Mouse (Mus musculus): ENCODE data around the gene Casp14. TPM values are rescaled to one million over a fixed set of nuclear protein-coding genes. Genes with fewer than 3 reads are reported as not detected.
"Not testable (repeated sequence)": the region's sequence is repeated elsewhere in the genome, so short reads cannot be mapped to it uniquely, and the experiment has no call there.

The Casp14 gene
- polyA plus RNA-seq, 1 experiment from 2014 or later = 0.06 TPM

- WGBS = 23% methylated on average over 3 of the region's 3 CpGs
- Histone ChIP-seq H3K36me3 (no peaks in the 10 kb centered on the region), H3K4me3 (no peak overlapping the region), H3K9ac (no peak overlapping the region), H3K9me3 (no peaks in the 10 kb centered on the region), H3K4me1 (peaks cover 17% of the 10 kb centered on the region), H3K4me2 (no peak overlapping the region), H3K27ac (0 out of 2 replicates have a peak overlapping the region, but pooled peaks have one; percentile 59), H3K27me3 (no peaks in the 10 kb centered on the region)
- peak; percentile 88 for ATAC-seq (ENCODE audit: borderline replicate concordance, extremely low read depth, low FRiP score, low TSS enrichment)
These were observed 8.9 kb upstream of the Casp14 start for GRCm38 (mm10) chr10:78727035-78727434.

GRCm38 (mm10) chr10:78723416-78723815 is 5.3 kb upstream of the Casp14 start:
- Histone ChIP-seq H3K9me3 (no peaks in the 10 kb centered on the region), H3K4me2 (no peak overlapping the region), H3K4me3 (no peak overlapping the region), H3K9ac (no peak overlapping the region), H3K36me3 (no peaks in the 10 kb centered on the region), H3K4me1 (peaks cover 21% of the 10 kb centered on the region), H3K27ac (no peak overlapping the region), H3K27me3 (no peaks in the 10 kb centered on the region)
- 29% methylated on average over 2 of the region's 2 CpGs for WGBS
- ATAC-seq (ENCODE audit: borderline replicate concordance, extremely low read depth, low FRiP score, low TSS enrichment) = no peak

GRCm38 (mm10) chr10:78722654-78723053 is 4.6 kb upstream of the Casp14 start:
- Histone ChIP-seq H3K4me1 (peaks cover 18% of the 10 kb centered on the region), H3K9ac (no peak overlapping the region), H3K4me3 (no peak overlapping the region), H3K27me3 (no peaks in the 10 kb centered on the region), H3K36me3 (no peaks in the 10 kb centered on the region), H3K27ac (no peak overlapping the region), H3K9me3 (no peaks in the 10 kb centered on the region), H3K4me2 (no peak overlapping the region)
- WGBS = 45% methylated on average over 2 of the region's 2 CpGs
- no peak for ATAC-seq (ENCODE audit: borderline replicate concordance, extremely low read depth, low FRiP score, low TSS enrichment)

DNA sequence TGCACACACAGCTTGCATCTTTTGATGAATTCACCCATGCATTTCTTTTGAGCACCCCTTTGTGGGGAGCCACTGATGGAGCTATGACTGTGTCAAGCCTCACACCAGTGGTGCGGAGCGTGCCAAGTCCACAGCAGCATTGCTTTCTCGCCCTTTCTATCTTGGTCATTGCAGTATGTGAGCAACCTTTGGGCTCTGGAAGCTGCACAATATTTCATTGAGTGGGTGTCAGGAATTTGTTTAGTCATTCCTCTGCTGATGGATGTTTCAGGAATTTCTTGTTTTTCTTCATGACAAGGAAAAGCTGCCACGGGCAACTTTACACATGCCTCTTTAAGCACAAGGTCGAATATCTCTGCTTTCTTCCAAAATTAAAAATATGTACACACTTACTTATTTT is 3.9 kb upstream of the Casp14 start:
- Histone ChIP-seq H3K4me3 (no peak overlapping the region), H3K27ac (no peak overlapping the region), H3K4me2 (no peak overlapping the region), H3K36me3 (no peaks in the 10 kb centered on the region), H3K4me1 (peaks cover 18% of the 10 kb centered on the region), H3K9ac (no peak overlapping the region), H3K9me3 (no peaks in the 10 kb centered on the region), H3K27me3 (no peaks in the 10 kb centered on the region)
- WGBS = 41% methylated on average over 5 of the region's 5 CpGs
- no peak for ATAC-seq (ENCODE audit: borderline replicate concordance, extremely low read depth, low FRiP score, low TSS enrichment)

DNA sequence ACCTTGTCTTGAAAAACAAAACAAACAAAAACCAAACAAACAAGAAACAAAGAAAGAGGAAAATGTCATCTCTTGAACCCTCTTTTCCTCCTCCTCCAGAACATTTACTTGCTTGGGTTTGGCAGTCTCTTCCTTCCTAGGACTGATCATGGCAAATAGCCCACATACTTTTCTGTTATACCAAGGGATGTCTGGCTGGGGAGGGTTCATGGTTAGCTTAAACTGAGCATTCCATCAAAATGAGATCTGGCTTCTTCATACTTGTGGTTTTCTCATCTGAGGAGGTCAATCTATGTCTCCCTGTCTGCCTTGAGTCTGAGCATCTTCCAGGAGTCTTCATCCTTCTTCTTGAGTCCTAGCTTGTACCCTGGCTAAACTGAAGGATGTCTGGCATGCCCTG is 1.9 kb downstream of the Casp14 start:
- H3K4me3 ChIP-seq = no peak overlapping the region
- ATAC-seq (ENCODE audit: borderline replicate concordance, extremely low read depth, low FRiP score, low TSS enrichment) = no peak
- no peaks in the 10 kb centered on the region for H3K36me3 ChIP-seq
- no peak overlapping the region for H3K4me2 ChIP-seq
- H3K9me3 ChIP-seq = no peaks in the 10 kb centered on the region
- no peak overlapping the region for H3K27ac ChIP-seq
- no peaks in the 10 kb centered on the region for H3K27me3 ChIP-seq
- H3K4me1 ChIP-seq = no peaks in the 10 kb centered on the region
- H3K9ac ChIP-seq = no peak overlapping the region

GRCm38 (mm10) chr10:78715156-78715555 is 2.9 kb downstream of the Casp14 start:
- H3K27ac ChIP-seq = no peak overlapping the region
- ATAC-seq (ENCODE audit: borderline replicate concordance, extremely low read depth, low FRiP score, low TSS enrichment) = no peak
- H3K27me3 ChIP-seq = no peaks in the 10 kb centered on the region
- no peaks in the 10 kb centered on the region for H3K4me1 ChIP-seq
- H3K4me3 ChIP-seq = no peak overlapping the region
- H3K9ac ChIP-seq = no peak overlapping the region
- no peaks in the 10 kb centered on the region for H3K36me3 ChIP-seq
- 94% methylated on average over 7 of the region's 7 CpGs for WGBS
- H3K4me2 ChIP-seq = no peak overlapping the region
- H3K9me3 ChIP-seq = no peaks in the 10 kb centered on the region

DNA sequence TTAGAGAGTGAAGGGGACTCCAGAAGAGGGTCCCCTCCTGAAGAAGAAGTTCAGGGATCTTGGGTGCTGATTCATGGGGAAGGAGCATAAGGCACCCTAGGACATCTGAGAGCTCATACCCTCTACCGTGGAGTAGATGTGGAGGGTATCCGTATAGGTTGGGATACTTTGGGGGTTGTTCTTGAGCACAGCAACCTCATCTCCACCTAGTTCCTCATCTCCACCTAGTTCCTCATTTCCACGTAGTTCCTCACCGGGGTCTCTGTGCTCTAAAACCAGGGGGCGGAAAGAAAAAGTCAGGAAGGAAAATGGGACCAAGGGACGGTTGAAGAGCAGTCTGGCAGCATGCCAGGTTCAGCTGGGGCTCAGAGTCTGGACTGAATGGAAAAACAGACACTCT is 4.0 kb downstream of the Casp14 start:
- no peaks in the 10 kb centered on the region for H3K9me3 ChIP-seq
- H3K9ac ChIP-seq = no peak overlapping the region
- H3K4me2 ChIP-seq = no peak overlapping the region
- no peak for ATAC-seq (ENCODE audit: borderline replicate concordance, extremely low read depth, low FRiP score, low TSS enrichment)
- no peaks in the 10 kb centered on the region for H3K27me3 ChIP-seq
- H3K4me3 ChIP-seq = no peak overlapping the region
- no peak overlapping the region for H3K27ac ChIP-seq
- 66% methylated on average over 6 of the region's 6 CpGs for WGBS
- H3K4me1 ChIP-seq = no peaks in the 10 kb centered on the region
- H3K36me3 ChIP-seq = no peaks in the 10 kb centered on the region

DNA sequence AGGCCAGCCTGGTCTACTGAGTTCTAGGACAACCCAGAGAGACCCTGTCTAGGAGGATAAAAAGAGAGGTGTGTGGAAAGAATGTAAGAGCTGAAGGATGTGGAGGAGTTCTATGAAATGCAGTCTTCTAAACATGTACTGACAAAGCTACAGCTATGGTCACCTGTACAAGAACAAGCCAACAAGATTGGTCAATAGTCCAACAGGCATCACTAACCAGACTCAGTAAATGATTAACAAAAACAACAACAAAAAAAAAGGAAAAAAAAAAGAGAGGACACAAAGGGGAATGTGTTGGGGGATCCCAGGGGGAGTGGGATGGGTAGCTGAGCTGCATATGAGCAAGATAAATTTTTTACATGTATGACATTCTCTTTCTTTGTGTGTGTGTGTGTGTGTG is 7.4 kb downstream of the Casp14 start:
- no peak overlapping the region for H3K27ac ChIP-seq

GRCm38 (mm10) chr10:78700881-78701280 is 17.2 kb downstream of the Casp14 start:
- Histone ChIP-seq H3K9ac (no peak overlapping the region), H3K27me3 (no peaks in the 10 kb centered on the region), H3K4me2 (no peak overlapping the region), H3K36me3 (no peaks in the 10 kb centered on the region), H3K27ac (no peak overlapping the region), H3K4me1 (no peaks in the 10 kb centered on the region), H3K9me3 (no peaks in the 10 kb centered on the region), H3K4me3 (no peak overlapping the region)
- no peak for ATAC-seq (ENCODE audit: borderline replicate concordance, extremely low read depth, low FRiP score, low TSS enrichment)
- WGBS = 43% methylated on average over 3 of the region's 3 CpGs

More for the DNA sequence above, 7.4 kb downstream of the Casp14 start:
- Histone ChIP-seq H3K36me3 (no peaks in the 10 kb centered on the region), H3K4me3 (no peak overlapping the region), H3K4me2 (no peak overlapping the region), H3K9me3 (no peaks in the 10 kb centered on the region), H3K4me1 (no peaks in the 10 kb centered on the region), H3K27me3 (no peaks in the 10 kb centered on the region), H3K9ac (no peak overlapping the region)
- no peak for ATAC-seq (ENCODE audit: borderline replicate concordance, extremely low read depth, low FRiP score, low TSS enrichment)

- H3K27me3 ChIP-seq = no peaks in the 10 kb centered on the region
- H3K4me3 ChIP-seq = no peak overlapping the region
- no peaks in the 10 kb centered on the region for H3K36me3 ChIP-seq
- ATAC-seq (ENCODE audit: borderline replicate concordance, extremely low read depth, low FRiP score, low TSS enrichment) = peak; percentile 62; the same call in 1 of the 2 replicates
- 49% methylated on average over 6 of the region's 6 CpGs for WGBS
- H3K9me3 ChIP-seq = no peaks in the 10 kb centered on the region
- no peak overlapping the region for H3K9ac ChIP-seq
- peaks cover 3% of the 10 kb centered on the region; the same call in 1 of the 2 replicates for H3K4me1 ChIP-seq
- no peak overlapping the region for H3K4me2 ChIP-seq
- H3K27ac ChIP-seq = no peak overlapping the region
These were observed 28.1 kb downstream of the Casp14 start for GRCm38 (mm10) chr10:78689973-78690372.

- Histone ChIP-seq H3K9ac (no peak overlapping the region), H3K27ac (no peak overlapping the region), H3K4me1 (peaks cover 3% of the 10 kb centered on the region; the same call in 1 of the 2 replicates), H3K9me3 (no peaks in the 10 kb centered on the region), H3K27me3 (no peaks in the 10 kb centered on the region), H3K4me2 (no peak overlapping the region), H3K4me3 (no peak overlapping the region), H3K36me3 (no peaks in the 10 kb centered on the region)
- no peak for ATAC-seq (ENCODE audit: borderline replicate concordance, extremely low read depth, low FRiP score, low TSS enrichment)
- WGBS = 73% methylated on average over 4 of the region's 4 CpGs
These were observed 31.0 kb downstream of the Casp14 start for GRCm38 (mm10) chr10:78686995-78687577.

DNA sequence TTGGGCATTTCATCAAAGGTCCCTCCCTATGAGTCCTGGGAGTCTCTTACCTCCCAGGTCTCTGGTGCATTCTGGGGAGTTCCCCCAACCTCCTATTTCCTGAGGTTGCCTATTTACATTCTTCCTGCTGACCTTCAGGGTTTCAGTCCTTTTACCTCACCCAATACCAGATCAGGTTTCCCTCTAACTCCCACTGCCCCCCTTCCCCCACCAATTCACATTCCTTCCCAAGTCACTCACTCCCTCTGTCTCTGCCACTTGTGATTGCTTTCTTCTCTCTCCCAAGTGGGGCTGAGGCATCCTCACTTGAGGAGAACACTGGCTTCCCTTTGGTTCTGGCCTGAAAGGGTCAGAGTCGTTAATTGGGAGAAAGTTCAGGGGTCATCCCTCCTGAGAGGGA is 48.0 kb downstream of the Casp14 start:
- H3K9ac ChIP-seq; H3K4me3 ChIP-seq; H3K9me3 ChIP-seq; H3K27me3 ChIP-seq; H3K4me1 ChIP-seq; ATAC-seq (ENCODE audit: borderline replicate concordance, extremely low read depth, low FRiP score, low TSS enrichment); H3K27ac ChIP-seq; H3K36me3 ChIP-seq; H3K4me2 ChIP-seq: not testable (repeated sequence)
- WGBS = 10% methylated on average over 1 of the region's 1 CpGs

- H3K9ac ChIP-seq; H3K27me3 ChIP-seq; H3K4me2 ChIP-seq; H3K4me1 ChIP-seq; H3K36me3 ChIP-seq; H3K27ac ChIP-seq; ATAC-seq (ENCODE audit: borderline replicate concordance, extremely low read depth, low FRiP score, low TSS enrichment); H3K9me3 ChIP-seq; H3K4me3 ChIP-seq: not testable (repeated sequence)
- WGBS = 89% methylated on average over 10 of the region's 10 CpGs
These were observed 51.4 kb downstream of the Casp14 start for GRCm38 (mm10) chr10:78666696-78667095.

All from lung, embryonic 15.5 days (tissue).